Mouse (Mus musculus) spleen, adult 2 months (tissue): ENCODE results near the gene Padi4.
A peak's percentile ranks its signal among the peaks of the same experiment; 100 is the strongest.

ENCODE experiments used
- CTCF ChIP-seq: fragments of 200-500 bp; IDR thresholded peaks from 2 replicates; pipeline ENCODE4 v1.5.1; 2011; ENCODE audit warnings: mild to moderate bottlenecking, inconsistent platforms; ENCODE audit not compliant: insufficient read depth, insufficient read length, insufficient replicate concordance; ENCODE audit errors: extremely low read depth
- POLR2A ChIP-seq: fragments of 200-500 bp; IDR thresholded peaks from 2 replicates; pipeline ENCODE4 v1.6.1; 2011; ENCODE audit warnings: low read depth, low read length, inconsistent platforms

DNA sequence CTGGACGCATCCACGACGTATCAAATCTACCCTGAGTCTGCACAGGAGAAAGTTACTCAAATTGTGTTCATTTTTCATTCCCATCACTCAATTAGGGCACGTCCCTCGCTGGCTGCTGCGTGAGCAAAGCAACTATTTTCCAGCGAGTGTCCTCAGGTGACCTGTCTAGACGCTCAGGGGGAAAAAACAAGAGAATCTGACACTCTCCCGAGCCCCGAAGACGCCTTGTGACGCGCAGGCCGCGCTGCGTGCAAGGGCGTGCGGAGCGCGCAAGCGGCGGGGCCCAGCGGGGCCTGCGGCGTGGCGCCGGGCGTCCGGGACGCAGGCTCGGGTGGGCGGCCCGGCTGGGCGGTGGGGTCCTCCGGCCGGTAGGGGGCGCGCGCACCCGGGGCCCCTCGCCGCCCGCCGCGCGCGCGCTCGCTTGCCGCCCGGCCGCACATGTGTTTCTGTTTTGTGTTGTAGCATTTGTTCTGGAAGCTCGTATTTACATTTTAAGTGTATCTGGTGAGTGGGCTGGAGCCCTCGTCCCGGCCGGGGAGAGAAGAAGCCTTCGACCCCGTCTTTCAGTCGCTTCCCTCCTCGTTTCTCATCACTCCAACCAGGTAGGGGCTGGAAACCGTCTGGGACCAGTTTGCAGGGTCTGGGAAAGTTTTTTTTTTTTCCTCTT is 72.9 kb downstream of the Padi4 start:
- TF ChIP-seq POLR2A (peak; percentile 51), CTCF (0 out of 2 replicates have a peak, but pooled peaks have one; percentile 5)
